Mouse (Mus musculus) adrenal gland, adult (tissue): ENCODE data around the gene Bcap29.
"Not testable (repeated sequence)": the region's sequence is repeated elsewhere in the genome, so short reads cannot be mapped to it uniquely, and the experiment has no call there.

Source experiments
- DNase-seq, 2 experiments: peaks; one replicate each; pipeline ENCODE4 v3.0.0; 2022 to 2023; ENCODE audit warnings: low spot score in 1 of 2; ENCODE audit not compliant: inconsistent age in 2 of 2

Gene Bcap29

DNA sequence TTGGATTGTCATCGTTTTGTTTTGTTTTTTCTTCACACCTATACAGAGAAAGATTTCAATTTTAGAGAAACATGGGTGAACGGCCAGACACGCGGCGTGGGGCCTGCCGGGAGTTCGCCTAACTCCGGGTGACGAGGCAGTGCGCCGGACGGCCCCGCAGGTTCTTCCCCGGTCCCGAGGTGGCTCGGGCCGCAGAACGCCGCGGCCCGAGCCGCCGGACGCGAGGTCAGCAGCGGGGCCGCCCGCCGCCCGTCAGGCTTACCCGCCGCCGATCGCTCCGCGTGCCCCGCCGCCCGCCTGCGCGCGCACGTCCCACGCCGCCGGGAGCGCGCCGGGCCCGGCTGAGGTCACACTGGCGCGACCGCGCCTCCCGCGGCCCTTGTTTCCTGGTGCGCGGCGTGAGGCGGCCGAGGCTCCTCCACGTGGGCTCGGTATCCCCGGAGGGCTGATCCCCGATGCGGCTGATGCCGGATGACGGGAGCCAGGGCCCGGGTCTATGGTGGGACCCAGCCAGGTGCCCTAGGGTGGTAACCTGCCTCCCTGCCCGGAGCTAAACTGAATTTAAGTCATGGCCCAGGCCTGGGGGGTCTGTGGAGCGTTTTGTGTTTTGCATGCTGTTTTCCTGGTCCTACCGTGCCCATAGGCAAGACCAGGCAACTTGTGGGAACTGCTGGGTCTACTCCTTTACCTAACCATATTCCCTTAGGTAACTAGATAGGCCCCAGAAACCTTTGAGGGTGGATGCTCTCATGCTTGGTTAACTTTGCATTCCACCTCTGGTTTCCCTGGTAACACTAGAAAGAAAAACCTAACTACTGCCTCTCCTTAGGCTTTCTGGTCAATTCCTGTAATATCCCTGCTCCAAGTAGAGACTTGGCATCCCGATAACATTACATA, at the start of gene Bcap29:
Gene Bcap29, minus strand, starts transcription at position 316 of the 897 bp plus-strand sequence.
- DNase-seq: peak; percentile 83 to 92

DNA sequence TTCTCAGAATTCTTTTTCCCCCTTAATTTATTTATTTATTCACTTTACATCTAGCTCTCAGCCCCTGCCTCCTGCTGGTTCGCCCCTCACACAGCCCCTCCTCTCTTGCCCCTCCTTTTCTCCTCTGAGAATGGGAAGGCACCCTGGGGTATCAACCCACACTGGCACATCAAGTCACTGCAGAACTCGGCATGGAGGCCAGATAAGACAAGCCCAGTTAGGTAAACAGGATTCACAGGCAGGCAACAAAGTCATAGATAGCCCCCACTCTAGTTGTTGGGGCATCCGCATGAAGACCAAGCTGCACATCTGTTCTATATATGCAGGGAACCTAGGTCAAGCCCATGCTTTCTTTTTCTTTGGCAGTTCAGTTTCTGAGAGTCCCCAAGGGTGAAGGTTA, 32.7 kb upstream of the Bcap29 start:
- no peak for DNase-seq

DNA sequence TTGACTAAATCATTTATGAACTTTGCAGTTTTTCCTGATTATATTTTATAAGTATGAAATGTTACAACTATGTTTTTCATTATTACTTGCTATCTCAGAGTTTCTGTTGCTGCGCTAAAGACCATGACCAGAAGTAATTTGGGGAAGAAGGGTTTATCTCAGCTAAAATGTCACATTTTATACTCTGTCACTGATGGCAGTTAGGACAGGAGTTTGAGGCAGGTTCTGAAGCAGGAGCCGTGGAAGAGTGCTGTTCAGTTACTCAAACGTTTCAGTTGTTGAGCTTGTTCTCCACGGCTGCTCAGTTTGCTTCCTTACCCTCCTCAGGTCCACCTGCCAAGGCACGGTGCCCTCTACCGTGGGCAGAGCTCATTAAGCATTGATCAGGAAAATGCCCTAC, 31.5 kb upstream of the Bcap29 start:
- no peak for DNase-seq

DNA sequence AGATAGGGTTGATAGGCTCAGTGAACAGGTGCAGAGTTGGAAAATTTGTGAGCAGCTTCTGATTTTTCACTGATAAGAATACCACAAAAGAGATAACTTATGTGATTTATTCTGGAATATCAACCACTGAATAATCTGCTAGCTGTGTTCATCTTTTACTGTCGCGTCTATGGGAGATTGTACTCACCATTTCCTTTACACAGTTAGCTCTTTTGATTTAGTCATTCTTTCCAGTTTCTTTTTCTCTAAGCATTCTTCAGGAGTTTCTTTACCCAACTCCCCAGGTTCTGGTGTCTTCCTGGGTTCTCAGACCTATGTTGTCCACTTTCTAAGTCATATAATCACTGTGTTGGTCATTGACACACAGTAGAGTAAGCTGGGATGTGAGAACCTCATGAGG, 22.4 kb upstream of the Bcap29 start:
- no peak for DNase-seq

DNA sequence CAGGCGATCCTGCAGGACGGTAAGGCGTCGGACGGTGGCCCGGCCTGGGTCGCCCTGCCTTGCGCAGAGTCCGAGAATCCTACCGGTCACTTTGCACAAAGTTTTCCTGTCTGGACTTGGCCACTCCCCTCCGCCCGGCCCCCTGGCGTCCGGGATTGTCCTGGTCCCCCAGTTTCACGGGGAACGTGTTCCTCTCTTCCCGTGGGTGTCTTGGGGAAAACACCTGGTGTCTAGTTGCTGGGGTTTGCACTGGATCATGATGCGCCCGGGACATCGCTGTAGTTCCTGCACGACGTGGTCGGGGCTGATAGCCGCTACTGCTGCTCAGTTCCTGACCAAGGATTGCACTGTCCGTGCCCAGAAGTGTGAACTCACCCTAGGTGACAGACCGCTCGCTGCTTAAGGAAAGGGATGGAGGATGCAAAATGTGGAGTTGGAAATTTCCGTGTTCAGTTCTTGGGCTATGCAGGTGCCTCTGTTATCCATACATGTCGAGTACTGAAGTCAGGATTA, 20.6 kb upstream of the Bcap29 start:
- DNase-seq: no peak

DNA sequence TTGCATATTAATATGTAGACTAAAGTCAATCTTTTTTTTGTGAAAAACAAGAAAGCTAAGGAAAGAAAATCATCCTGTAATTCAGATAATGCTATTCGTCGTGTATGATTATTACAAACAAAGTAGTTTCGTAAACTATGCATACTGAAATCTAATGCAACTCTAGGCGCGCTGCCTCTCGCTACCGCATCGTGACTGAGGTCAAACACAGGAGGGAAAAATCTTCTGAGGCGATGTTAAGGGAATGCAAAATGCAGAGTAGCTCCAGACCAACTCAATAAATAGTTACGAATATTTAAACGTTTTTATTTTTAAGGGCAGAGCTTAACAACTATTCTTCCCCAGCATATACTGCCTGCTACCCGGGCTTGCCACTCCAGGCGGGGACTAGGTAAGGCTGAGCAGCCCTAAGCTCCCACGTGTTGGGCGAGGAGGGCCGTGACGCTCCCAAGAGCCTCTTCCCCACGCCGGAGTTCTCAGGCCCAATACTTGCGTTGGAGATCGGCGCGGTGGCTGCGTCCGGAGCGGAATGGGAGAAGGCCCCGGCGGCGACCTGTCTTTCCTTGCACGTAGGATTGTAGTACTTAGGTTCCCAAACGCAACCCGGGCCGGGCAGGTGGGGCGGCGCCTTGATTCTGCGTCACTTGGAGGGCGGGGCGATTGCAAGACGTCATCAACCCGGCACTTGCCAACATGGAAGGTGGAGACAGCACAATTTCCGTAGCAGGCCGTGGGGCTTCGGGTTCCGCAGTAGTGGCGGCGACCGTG, 19.9 kb upstream of the Bcap29 start, which contains the start of the genes Dus4l and Cog5:
Gene Dus4l, minus strand, starts transcription at position 630 of the 768 bp plus-strand sequence.
Gene Cog5, plus strand, starts transcription at position 673 of the 768 bp plus-strand sequence.
- peak; percentile 95 to 100 for DNase-seq

DNA sequence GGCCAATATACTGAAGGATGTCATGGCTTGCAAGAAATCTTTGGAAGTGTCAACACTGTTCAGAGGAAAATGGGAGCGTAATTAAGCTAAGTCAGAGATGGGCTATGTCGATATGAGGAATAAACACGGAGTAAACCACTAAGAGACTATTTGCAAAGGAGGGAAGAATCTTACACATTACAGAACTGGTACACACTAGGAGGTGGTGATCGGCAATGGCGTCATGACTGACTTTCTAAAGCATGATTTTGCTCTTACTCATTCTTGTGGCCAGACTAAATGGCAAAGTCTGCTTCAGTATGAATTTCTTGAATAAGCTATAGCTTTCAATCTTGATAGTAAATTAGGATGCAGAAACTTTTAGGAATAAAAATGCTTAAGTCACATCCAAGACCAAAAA, 19.2 kb upstream of the Bcap29 start:
- no peak for DNase-seq

DNA sequence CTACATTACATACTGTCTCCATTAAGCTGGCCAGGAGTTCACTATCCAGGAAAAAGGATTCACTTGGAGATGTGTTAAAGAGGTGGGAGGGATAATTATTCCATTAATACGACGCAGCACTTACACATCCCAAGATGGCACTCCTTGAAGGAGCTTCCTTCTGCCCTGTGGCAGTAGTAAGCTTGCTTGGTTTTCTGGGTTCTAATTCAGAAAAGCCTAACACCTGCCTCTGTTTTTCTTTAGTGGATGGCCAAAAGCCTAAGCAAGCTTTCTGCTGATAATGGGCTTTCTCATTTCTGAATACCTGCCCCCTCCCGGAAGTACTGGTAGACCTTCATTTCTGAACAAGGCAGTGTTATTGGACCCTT, 766 bp upstream of the Bcap29 start:
- peak in 1 of 2 experiments; percentile 32 for DNase-seq

DNA sequence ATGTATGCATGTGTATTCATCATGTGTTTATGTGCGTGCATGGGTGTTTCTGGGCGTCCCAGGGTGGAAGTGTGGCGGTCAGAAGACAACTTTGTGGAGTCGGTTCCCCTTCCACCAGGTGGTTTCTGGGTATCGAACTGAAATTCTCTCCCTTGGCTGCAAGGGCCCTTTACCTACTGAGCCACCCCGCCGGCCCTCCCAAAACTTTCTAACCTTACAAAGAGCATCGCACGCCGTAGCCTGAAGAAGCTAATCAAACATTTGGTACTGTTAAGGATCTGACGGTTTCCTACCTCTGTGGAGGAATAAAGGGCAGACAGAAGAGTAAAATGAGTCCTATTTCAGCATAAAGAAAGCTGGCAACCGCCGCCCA, 502 bp downstream of the Bcap29 start:
- no peak for DNase-seq

DNA sequence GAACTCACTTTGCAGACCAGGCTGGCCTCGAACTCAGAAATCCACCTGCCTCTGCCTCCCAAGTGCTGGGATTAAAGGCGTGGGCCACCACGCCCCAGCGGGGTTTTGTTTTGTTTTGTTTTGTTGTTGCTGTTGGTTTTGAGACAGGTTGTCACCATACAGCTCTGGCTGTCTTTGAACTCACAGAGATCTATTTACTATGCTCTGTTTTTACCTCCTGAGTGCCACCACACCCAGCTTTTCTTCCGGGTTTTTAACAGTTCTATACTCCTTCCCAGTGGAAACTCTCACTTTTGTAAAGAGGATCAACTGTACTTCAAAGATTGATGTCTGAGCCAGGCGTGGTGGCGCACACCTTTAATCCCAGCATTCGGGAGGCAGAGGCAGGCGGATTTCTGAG, 6.1 kb downstream of the Bcap29 start:
- DNase-seq: not testable (repeated sequence)

DNA sequence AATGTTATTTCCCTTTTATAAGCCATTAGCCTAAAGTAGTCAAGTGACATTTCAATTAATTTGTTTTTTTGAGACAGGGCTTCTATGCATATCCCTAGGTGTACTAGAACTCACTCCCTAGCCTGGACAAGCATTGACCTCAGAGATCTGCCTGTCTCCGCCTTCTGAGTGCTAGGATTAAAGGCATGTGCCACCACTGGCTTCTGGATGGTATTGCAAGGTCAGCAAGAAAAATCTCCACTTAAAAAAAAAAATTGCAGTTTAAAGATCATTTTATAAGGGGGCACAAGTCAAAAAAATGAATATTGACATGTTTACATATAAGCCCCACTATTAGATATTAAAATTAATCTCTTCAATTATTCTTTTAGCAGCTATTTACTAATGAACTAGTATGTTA, 9.4 kb downstream of the Bcap29 start:
- DNase-seq: no peak

DNA sequence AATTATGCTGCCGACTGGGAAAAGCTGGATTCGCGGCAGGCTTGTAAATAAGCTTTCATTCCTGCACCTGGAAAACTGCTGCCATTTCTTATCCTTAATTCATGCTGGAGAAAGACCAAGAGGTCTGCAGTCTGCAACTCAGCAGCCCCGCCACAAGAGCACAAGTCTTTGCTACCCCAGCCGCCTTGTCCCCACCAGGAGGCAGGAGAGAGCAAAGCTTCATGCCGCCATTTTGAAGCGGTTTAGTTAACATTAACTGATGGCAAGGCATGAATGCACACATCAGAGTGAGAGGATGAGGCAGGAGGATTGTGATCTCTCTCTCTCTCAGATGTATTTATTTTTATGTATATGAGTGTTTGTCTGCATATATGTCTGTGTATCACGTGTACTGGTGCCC, 14.4 kb downstream of the Bcap29 start:
- no peak for DNase-seq

DNA sequence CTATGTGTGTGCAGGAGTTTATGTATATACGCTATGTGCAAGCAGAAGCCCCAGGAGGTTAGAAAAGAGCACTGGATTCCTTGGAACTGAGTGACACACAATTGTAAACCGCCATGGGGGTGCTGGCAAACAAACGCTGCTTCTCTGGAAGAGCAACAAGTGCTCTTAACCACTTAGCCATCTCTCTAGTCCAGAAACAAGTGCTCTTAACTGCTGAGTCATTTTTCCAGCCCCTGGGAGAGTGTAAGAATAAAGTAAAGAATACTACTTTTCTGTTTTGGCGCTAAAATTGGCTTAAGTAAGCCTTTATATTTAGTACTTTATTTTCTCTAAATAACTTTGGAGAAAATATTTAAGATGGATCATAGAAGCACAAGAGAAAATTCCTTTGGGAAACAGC, 21.1 kb downstream of the Bcap29 start:
- no peak for DNase-seq

DNA sequence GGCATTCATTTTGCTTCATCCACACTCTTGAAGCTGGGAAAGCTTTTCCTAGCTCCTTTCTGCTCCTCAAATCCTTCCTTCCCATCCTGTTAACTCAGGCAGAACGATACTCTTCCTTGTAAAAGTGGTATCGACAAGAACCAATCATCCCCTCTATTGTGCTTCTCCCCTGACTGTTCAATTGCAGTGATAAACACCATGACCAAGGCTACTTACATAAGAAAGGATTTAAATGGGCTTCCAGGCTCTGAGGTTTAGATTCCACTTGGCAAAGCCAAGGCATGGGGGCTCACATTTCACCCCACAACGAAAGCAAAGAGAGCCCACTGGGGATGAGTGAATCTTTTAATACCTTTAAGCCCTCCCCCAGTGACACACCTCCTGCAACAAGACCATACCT, 26.3 kb downstream of the Bcap29 start:
- no peak for DNase-seq

DNA sequence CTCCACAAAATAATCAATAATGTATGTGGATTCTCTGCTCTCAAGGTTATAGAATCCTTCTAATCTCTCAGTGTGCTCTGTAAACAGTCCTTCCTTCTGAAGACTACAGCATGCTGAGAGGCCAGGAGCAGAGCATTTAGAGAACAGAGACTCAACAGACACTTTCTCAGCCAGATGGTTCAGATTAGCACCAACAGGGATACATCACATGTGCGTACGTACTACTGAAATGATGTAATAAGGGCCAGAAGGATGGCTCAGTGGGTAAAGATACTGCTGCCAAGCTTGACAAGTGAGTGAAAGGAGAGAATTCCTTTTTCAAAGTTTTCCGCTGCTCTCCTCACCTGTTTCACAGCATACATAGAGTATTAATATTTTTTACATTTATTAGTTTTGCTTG, 29.6 kb downstream of the Bcap29 start:
- no peak for DNase-seq

DNA sequence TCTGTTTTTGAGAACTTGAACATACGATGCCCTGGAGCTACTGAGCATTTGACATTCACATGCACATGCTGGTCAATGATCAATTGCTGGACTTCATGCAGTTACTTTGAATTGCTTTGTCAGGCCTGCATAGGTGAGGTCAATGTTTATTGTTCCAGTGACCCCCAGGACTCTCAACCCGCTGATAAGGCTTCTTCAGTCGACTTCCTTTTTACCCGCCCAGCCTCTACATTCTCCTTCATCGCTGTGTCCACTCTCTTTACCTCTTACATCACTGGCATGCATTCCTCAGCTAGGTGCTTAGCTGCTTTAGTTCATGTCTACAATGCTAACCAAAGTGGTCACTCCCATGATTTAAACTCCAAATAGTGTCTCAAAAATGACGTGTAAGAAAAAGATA, 30.9 kb downstream of the Bcap29 start:
- no peak for DNase-seq

DNA sequence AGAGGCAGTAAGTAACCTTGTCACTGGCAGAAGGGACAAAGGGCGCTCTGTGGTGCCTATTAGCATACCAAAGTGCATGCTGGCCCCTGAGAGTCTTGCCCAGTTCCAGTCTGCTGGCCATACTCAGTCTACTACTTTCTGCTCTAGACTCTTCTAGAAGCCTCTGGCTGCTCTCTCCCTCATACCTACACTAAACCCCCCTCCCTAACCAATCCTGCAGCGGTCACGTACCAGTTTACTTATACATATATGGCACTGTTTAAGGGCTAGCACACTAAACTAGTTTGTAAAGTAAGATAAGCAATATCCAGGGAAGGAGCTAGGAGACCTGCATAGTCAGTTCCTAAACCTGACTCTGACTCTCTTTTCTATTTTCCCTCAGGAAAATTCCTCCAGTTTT, 40.2 kb downstream of the Bcap29 start:
- DNase-seq: no peak

DNA sequence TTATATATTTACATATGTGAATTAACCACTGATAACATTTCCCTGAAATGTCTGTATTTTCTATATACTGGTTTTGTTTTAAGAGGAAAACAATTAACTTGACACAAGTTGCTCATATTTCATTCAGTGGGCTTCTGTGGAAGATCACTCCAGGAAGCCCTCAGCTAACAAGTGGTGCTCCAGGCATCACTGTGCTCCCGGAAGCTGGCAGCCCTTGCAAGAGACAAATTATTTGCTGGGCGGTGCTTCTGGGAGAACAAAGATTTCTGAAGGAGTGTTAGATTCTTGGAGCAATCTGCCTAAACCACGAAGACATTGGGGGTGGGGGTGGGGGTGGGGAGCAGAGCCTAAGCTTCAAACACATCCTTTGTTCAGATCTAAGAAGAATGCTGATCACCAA, 42.4 kb downstream of the Bcap29 start:
- no peak for DNase-seq

DNA sequence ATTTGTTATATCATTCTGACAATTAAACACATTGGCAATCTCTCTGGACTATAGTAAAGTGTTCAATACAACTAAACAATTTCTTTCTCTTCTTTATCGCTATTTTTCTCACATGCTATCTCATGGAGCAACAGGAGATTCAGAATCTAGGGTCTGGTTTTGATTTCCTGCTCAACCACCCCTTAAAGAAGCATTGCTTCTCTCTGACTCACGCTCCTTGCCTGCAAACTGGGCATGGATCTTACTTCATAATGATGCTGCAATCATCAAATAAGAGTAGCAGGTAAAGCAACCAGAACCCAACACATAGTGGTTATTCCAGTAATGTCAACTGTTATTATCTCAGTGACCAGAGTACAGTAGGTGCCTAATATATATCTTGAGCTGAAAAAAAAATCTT, 50.7 kb downstream of the Bcap29 start:
- no peak for DNase-seq

DNA sequence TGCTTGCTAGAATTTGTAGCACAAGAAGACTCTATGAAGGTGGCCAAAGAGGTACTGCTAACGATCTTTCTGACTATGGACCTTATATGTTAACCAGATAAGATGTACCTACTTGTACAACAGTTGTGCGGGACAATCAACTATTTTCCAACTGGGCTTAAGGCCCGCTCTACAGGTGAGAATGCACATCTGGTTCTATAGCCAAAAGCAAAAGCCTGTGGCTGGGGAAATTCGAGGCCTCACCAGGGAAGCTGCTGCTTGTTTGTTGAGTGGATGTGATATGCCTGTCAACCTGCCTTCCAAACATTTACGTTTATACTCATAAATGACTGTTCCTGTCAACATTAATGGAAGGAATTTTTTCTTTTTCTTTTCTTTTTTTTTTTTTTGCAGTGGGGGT, 52.4 kb downstream of the Bcap29 start:
- no peak for DNase-seq

DNA sequence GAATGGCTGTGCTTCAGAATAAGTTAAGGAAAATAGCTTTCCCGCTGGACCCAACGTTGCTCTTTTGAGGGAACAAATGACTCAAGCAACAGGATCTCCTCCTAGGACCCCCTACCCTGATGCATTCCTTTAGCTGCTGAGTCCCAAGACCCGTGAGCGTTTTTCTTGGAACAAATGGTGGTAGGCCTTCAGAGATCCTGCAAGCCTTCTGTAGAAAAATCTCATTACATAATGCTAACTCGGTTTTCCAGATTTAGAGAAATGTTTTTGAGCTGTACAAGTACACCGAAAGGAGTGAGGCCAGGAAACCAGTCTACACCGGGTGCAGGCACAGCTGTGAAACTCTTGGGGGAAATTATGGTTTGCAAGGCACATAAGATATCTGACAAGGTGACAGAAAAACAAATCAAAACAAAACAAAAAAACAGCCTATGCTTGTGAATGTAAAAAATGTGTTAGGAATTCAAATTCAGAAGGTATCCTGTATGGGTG, 53.1 kb downstream of the Bcap29 start:
- no peak for DNase-seq
